Mouse (Mus musculus): ENCODE measurements around the gene Snai1.

- no peak for TF ChIP-seq CTCF (IDR thresholded peaks at IDR 0.05; ENCODE audit: insufficient read depth, low read depth, low read length)
- TF ChIP-seq POLR2A (IDR thresholded peaks at IDR 0.05; ENCODE audit: insufficient read depth, low read depth, low read length), result no peak
These were observed 3.3 kb downstream of the Snai1 start for GRCm38 (mm10) chr2:167541324-167541723.

Data from olfactory bulb, adult 2 months (tissue).